Mouse (Mus musculus) embryonic facial prominence, embryonic 14.5 days (tissue): ENCODE measurements at regions not wholly inside any gene's neighbourhood (a gene's known extent, or its start where the extent isn't known, plus 50 kb on each side); places are given as distances from the start of the nearest gene placed in this dataset.

Experiments used
- ATAC-seq: fragments of 200-750 bp; cut with Nextera tagmentation; 2 replicates; pipeline ENCODE4 v1.8.0; 2017; ENCODE audit warnings: low read depth, moderate number of reproducible peaks, moderate TSS enrichment
- DNase-seq: peaks from one replicate; pipeline ENCODE4 v3.0.0-alpha.2; 2015; ENCODE audit warnings: low spot score
- H3K27ac ChIP-seq: fragments of 300-500 bp; sonication (generic); replicated peaks from 2 replicates; pipeline ENCODE4 v1.5.1; 2014; ENCODE audit warnings: low read depth, mild to moderate bottlenecking, low read length, moderate library complexity
- H3K27me3 ChIP-seq: fragments of 300-500 bp; sonication (generic); replicated peaks from 2 replicates; pipeline ENCODE4 v1.6.1; 2014; ENCODE audit warnings: low read length; ENCODE audit not compliant: control insufficient read depth, insufficient read depth
- H3K36me3 ChIP-seq: fragments of 300-500 bp; sonication (generic); 2 replicates; pipeline ENCODE4 v1.6.1; 2014; ENCODE audit warnings: low read length, mixed read lengths; ENCODE audit not compliant: control insufficient read depth, insufficient read depth
- H3K4me1 ChIP-seq: fragments of 300-500 bp; sonication (generic); 2 replicates; pipeline ENCODE4 v1.6.1; 2014; ENCODE audit warnings: antibody characterized with exemption, low read length; ENCODE audit not compliant: control insufficient read depth, insufficient read depth
- H3K4me2 ChIP-seq: fragments of 300-500 bp; sonication (generic); 2 replicates; pipeline ENCODE4 v1.6.1; 2014; ENCODE audit warnings: low read depth, mild to moderate bottlenecking, low read length, moderate library complexity, mixed read lengths
- H3K4me3 ChIP-seq: fragments of 300-500 bp; sonication (generic); 2 replicates; pipeline ENCODE4 v1.5.1; 2014; ENCODE audit warnings: low read depth, mild to moderate bottlenecking, low read length
- H3K9ac ChIP-seq: fragments of 300-500 bp; sonication (generic); 2 replicates; pipeline ENCODE4 v1.6.1; 2014; ENCODE audit warnings: low read depth, mild to moderate bottlenecking, low read length, moderate library complexity, mixed read lengths
- H3K9me3 ChIP-seq: fragments of 300-500 bp; sonication (generic); 2 replicates; pipeline ENCODE4 v1.6.1; 2016; ENCODE audit warnings: low read length; ENCODE audit not compliant: control insufficient read depth
- WGBS: fragments of 180-500 bp; shearing (Covaris S2); extraction: QIAGEN DNeasy Blood & Tissue Kit; methylation state at CpG from one replicate; pipeline ENCODE4 v1.1.7; 2014; 5-methylcytosine and 5-hydroxymethylcytosine counted together

GRCm38 (mm10) chr2:179064616-179065015 is 377.6 kb upstream of the Cdh4 start:
- no peak for ATAC-seq
- Histone ChIP-seq H3K27ac (no peak overlapping the region), H3K4me2 (no peak overlapping the region), H3K4me3 (no peak overlapping the region), H3K36me3 (no peaks in the 10 kb centered on the region), H3K4me1 (peaks cover 8% of the 10 kb centered on the region; the same call in 1 of the 2 replicates), H3K9me3 (no peaks in the 10 kb centered on the region), H3K27me3 (0 out of 2 replicates have a peak, but pooled peaks cover 3% of the 10 kb centered on the region), H3K9ac (no peak overlapping the region)
- peak; percentile 36 for DNase-seq
- 47% methylated on average over 8 of the region's 8 CpGs for WGBS

GRCm38 (mm10) chr2:179069520-179069919 is 372.7 kb upstream of the Cdh4 start:
- ATAC-seq (no peak), DNase-seq (no peak)
- 68% methylated on average over 6 of the region's 6 CpGs for WGBS
- Histone ChIP-seq H3K36me3 (no peaks in the 10 kb centered on the region), H3K4me2 (no peak overlapping the region), H3K27ac (no peak overlapping the region), H3K9ac (no peak overlapping the region), H3K4me3 (no peak overlapping the region), H3K9me3 (no peaks in the 10 kb centered on the region), H3K27me3 (0 out of 2 replicates have a peak, but pooled peaks cover 3% of the 10 kb centered on the region), H3K4me1 (no peaks in the 10 kb centered on the region)

- peak; percentile 19 for DNase-seq
- 53% methylated on average over 1 of the region's 1 CpGs for WGBS
- H3K4me1 ChIP-seq = no peaks in the 10 kb centered on the region
- no peak overlapping the region for H3K27ac ChIP-seq
- ATAC-seq = no peak
- no peak overlapping the region for H3K4me2 ChIP-seq
- H3K4me3 ChIP-seq = no peak overlapping the region
- H3K9ac ChIP-seq = no peak overlapping the region
- H3K9me3 ChIP-seq = no peaks in the 10 kb centered on the region
- H3K27me3 ChIP-seq = no peaks in the 10 kb centered on the region
- H3K36me3 ChIP-seq = no peaks in the 10 kb centered on the region
Measured at GRCm38 (mm10) chr2:179070346-179070745, 371.9 kb upstream of the Cdh4 start.

GRCm38 (mm10) chr2:179080462-179081274 is 361.6 kb upstream of the Cdh4 start:
- no peak overlapping the region for H3K9ac ChIP-seq

GRCm38 (mm10) chr2:179086915-179087314 is 355.3 kb upstream of the Cdh4 start:
- H3K4me2 ChIP-seq = no peak overlapping the region
- no peak for ATAC-seq
- H3K36me3 ChIP-seq = no peaks in the 10 kb centered on the region
- no peaks in the 10 kb centered on the region for H3K9me3 ChIP-seq
- 76% methylated on average over 9 of the region's 9 CpGs for WGBS
- H3K27ac ChIP-seq = no peak overlapping the region
- no peak overlapping the region for H3K4me3 ChIP-seq
- no peak for DNase-seq
- H3K27me3 ChIP-seq = no peaks in the 10 kb centered on the region
- no peaks in the 10 kb centered on the region for H3K4me1 ChIP-seq
- no peak overlapping the region for H3K9ac ChIP-seq

More at GRCm38 (mm10) chr2:179080462-179081274, 361.6 kb upstream of the Cdh4 start:
- DNase-seq (peak; percentile 34), ATAC-seq (0 out of 2 replicates have a peak, but pooled peaks have one; percentile 53)
- Histone ChIP-seq H3K9me3 (no peaks in the 10 kb centered on the region), H3K4me1 (peaks cover 5% of the 10 kb centered on the region; the same call in 1 of the 2 replicates), H3K4me2 (no peak overlapping the region), H3K36me3 (no peaks in the 10 kb centered on the region), H3K27ac (no peak overlapping the region), H3K27me3 (0 out of 2 replicates have a peak, but pooled peaks cover 3% of the 10 kb centered on the region), H3K4me3 (no peak overlapping the region)
- 52% methylated on average over 13 of the region's 13 CpGs for WGBS

GRCm38 (mm10) chr2:179091480-179091879 is 350.8 kb upstream of the Cdh4 start:
- Histone ChIP-seq H3K36me3 (no peaks in the 10 kb centered on the region), H3K4me2 (no peak overlapping the region), H3K27me3 (no peaks in the 10 kb centered on the region), H3K4me1 (no peaks in the 10 kb centered on the region), H3K9ac (no peak overlapping the region), H3K27ac (no peak overlapping the region), H3K9me3 (no peaks in the 10 kb centered on the region), H3K4me3 (no peak overlapping the region)
- WGBS = 41% methylated on average over 3 of the region's 3 CpGs
- ATAC-seq (no peak), DNase-seq (no peak)

GRCm38 (mm10) chr2:179093996-179094395 is 348.2 kb upstream of the Cdh4 start:
- 80% methylated on average over 11 of the region's 11 CpGs for WGBS
- no peak overlapping the region for H3K27ac ChIP-seq
- no peaks in the 10 kb centered on the region for H3K4me1 ChIP-seq
- no peak overlapping the region for H3K4me2 ChIP-seq
- no peaks in the 10 kb centered on the region for H3K27me3 ChIP-seq
- H3K4me3 ChIP-seq = no peak overlapping the region
- no peak for DNase-seq
- H3K9ac ChIP-seq = no peak overlapping the region
- no peak for ATAC-seq
- H3K36me3 ChIP-seq = no peaks in the 10 kb centered on the region
- no peaks in the 10 kb centered on the region for H3K9me3 ChIP-seq

GRCm38 (mm10) chr2:179095981-179096380 is 346.2 kb upstream of the Cdh4 start:
- no peak for ATAC-seq
- H3K9ac ChIP-seq = no peak overlapping the region
- H3K4me2 ChIP-seq = no peak overlapping the region
- no peaks in the 10 kb centered on the region for H3K36me3 ChIP-seq
- DNase-seq = no peak
- no peaks in the 10 kb centered on the region for H3K9me3 ChIP-seq
- no peaks in the 10 kb centered on the region for H3K27me3 ChIP-seq
- no peaks in the 10 kb centered on the region for H3K4me1 ChIP-seq
- no peak overlapping the region for H3K4me3 ChIP-seq
- H3K27ac ChIP-seq = no peak overlapping the region
- WGBS = 97% methylated on average over 3 of the region's 3 CpGs

- Histone ChIP-seq H3K4me3 (no peak overlapping the region), H3K9ac (no peak overlapping the region), H3K4me1 (no peaks in the 10 kb centered on the region), H3K9me3 (no peaks in the 10 kb centered on the region), H3K27me3 (no peaks in the 10 kb centered on the region), H3K27ac (no peak overlapping the region), H3K4me2 (no peak overlapping the region), H3K36me3 (no peaks in the 10 kb centered on the region)
- DNase-seq (no peak), ATAC-seq (no peak)
- 71% methylated on average over 4 of the region's 4 CpGs for WGBS
Measured at GRCm38 (mm10) chr2:179096861-179097260, 345.4 kb upstream of the Cdh4 start.
